Mouse (Mus musculus) stomach, embryonic 15.5 days (tissue): ENCODE results near the gene Pax5. TPM values are rescaled to one million over a fixed set of nuclear protein-coding genes. Genes with fewer than 3 reads are reported as not detected.

Experiments used
- ATAC-seq: fragments of 200-750 bp; cut with Nextera tagmentation; 2 replicates; pipeline ENCODE4 v1.8.0; 2017; ENCODE audit warnings: low read depth, moderate number of reproducible peaks, moderate TSS enrichment; ENCODE audit not compliant: insufficient read depth, low FRiP score
- H3K27ac ChIP-seq: fragments of 300-500 bp; sonication (generic); 2 replicates; pipeline ENCODE4 v1.5.1; 2015; ENCODE audit warnings: mild to moderate bottlenecking, inconsistent platforms
- H3K27me3 ChIP-seq: fragments of 300-500 bp; sonication (generic); replicated peaks from 2 replicates; pipeline ENCODE4 v1.6.1; 2015; ENCODE audit warnings: inconsistent platforms
- H3K36me3 ChIP-seq: fragments of 300-500 bp; sonication (generic); 2 replicates; pipeline ENCODE4 v1.6.1; 2015; ENCODE audit warnings: inconsistent platforms
- H3K4me1 ChIP-seq: fragments of 300-500 bp; sonication (generic); 2 replicates; pipeline ENCODE4 v1.6.1; 2015; ENCODE audit warnings: inconsistent platforms
- H3K4me2 ChIP-seq: fragments of 300-500 bp; sonication (generic); 2 replicates; pipeline ENCODE4 v1.6.1; 2015; ENCODE audit warnings: mild to moderate bottlenecking, inconsistent platforms
- H3K4me3 ChIP-seq: fragments of 300-500 bp; sonication (generic); replicated peaks from 2 replicates; pipeline ENCODE4 v1.5.1; 2015; ENCODE audit warnings: inconsistent platforms
- H3K9ac ChIP-seq: fragments of 300-500 bp; sonication (generic); 2 replicates; pipeline ENCODE4 v1.6.1; 2015; ENCODE audit warnings: inconsistent platforms
- H3K9me3 ChIP-seq: fragments of 300-500 bp; sonication (generic); 2 replicates; pipeline ENCODE4 v1.6.1; 2016; ENCODE audit warnings: inconsistent platforms
- WGBS: fragments of 180-500 bp; shearing (Covaris S2); methylation state at CpG from one replicate; pipeline ENCODE4 v1.1.7; 2015; 5-methylcytosine and 5-hydroxymethylcytosine counted together
- polyA plus RNA-seq: library from polyadenylated mRNA; unstranded; fragments of >200 nt; fragmentation: Nextera tagmentation; extraction: Ambion mirVana; gene quantifications from 2 replicates; pipeline ENCODE4 v1.2.1, GENCODE M21; 2015

Pax5 gene
- polyA plus RNA-seq, 1 experiment from 2014 or later, result 0.05 TPM

- no peak overlapping the region for H3K4me3 ChIP-seq
- H3K4me2 ChIP-seq, result no peak overlapping the region
- no peak overlapping the region for H3K9ac ChIP-seq
- no peak for ATAC-seq
- H3K4me1 ChIP-seq, result no peaks in the 10 kb centered on the region
- H3K36me3 ChIP-seq, result no peaks in the 10 kb centered on the region
- no peaks in the 10 kb centered on the region for H3K9me3 ChIP-seq
- 83% methylated on average over 3 of the region's 3 CpGs for WGBS
- no peak overlapping the region for H3K27ac ChIP-seq
- H3K27me3 ChIP-seq, result no peaks in the 10 kb centered on the region
Observed at GRCm38 (mm10) chr4:44612392-44612791, 97.9 kb downstream of the Pax5 start.

GRCm38 (mm10) chr4:44605453-44605852 lies 104.8 kb downstream of the Pax5 start:
- Histone ChIP-seq H3K9me3 (no peaks in the 10 kb centered on the region), H3K27me3 (no peaks in the 10 kb centered on the region), H3K4me3 (no peak overlapping the region), H3K36me3 (no peaks in the 10 kb centered on the region), H3K9ac (no peak overlapping the region), H3K4me1 (no peaks in the 10 kb centered on the region), H3K27ac (no peak overlapping the region), H3K4me2 (no peak overlapping the region)
- WGBS, result 70% methylated on average over 2 of the region's 2 CpGs
- ATAC-seq, result no peak

GRCm38 (mm10) chr4:44602257-44602801 lies 108.0 kb downstream of the Pax5 start:
- H3K4me2 ChIP-seq, result no peak overlapping the region
- no peak overlapping the region for H3K4me3 ChIP-seq
- no peaks in the 10 kb centered on the region for H3K9me3 ChIP-seq
- no peaks in the 10 kb centered on the region for H3K27me3 ChIP-seq
- ATAC-seq, result no peak
- WGBS, result 15% methylated on average over 5 of the region's 5 CpGs
- no peak overlapping the region for H3K27ac ChIP-seq
- H3K4me1 ChIP-seq, result no peaks in the 10 kb centered on the region
- no peak overlapping the region for H3K9ac ChIP-seq
- H3K36me3 ChIP-seq, result no peaks in the 10 kb centered on the region

- 59% methylated on average over 8 of the region's 8 CpGs for WGBS
- Histone ChIP-seq H3K9ac (no peak overlapping the region), H3K4me2 (no peak overlapping the region), H3K27me3 (no peaks in the 10 kb centered on the region), H3K36me3 (no peaks in the 10 kb centered on the region), H3K27ac (no peak overlapping the region), H3K4me3 (no peak overlapping the region), H3K9me3 (no peaks in the 10 kb centered on the region), H3K4me1 (no peaks in the 10 kb centered on the region)
- ATAC-seq, result no peak
Observed at GRCm38 (mm10) chr4:44601370-44601769, 108.9 kb downstream of the Pax5 start.

GRCm38 (mm10) chr4:44600875-44601274 lies 109.4 kb downstream of the Pax5 start:
- no peak for ATAC-seq
- no peaks in the 10 kb centered on the region for H3K27me3 ChIP-seq
- H3K27ac ChIP-seq, result no peak overlapping the region
- H3K9ac ChIP-seq, result no peak overlapping the region
- no peak overlapping the region for H3K4me2 ChIP-seq
- H3K36me3 ChIP-seq, result no peaks in the 10 kb centered on the region
- H3K9me3 ChIP-seq, result no peaks in the 10 kb centered on the region
- H3K4me3 ChIP-seq, result no peak overlapping the region
- no peaks in the 10 kb centered on the region for H3K4me1 ChIP-seq
- 52% methylated on average over 5 of the region's 5 CpGs for WGBS

- WGBS, result 77% methylated on average over 9 of the region's 9 CpGs
- Histone ChIP-seq H3K4me3 (no peak overlapping the region), H3K9me3 (no peaks in the 10 kb centered on the region)
Observed at GRCm38 (mm10) chr4:44597965-44598364, 112.3 kb downstream of the Pax5 start.

GRCm38 (mm10) chr4:44593091-44593490 lies 117.2 kb downstream of the Pax5 start:
- no peaks in the 10 kb centered on the region for H3K27me3 ChIP-seq
- H3K9me3 ChIP-seq, result no peaks in the 10 kb centered on the region
- H3K4me2 ChIP-seq, result no peak overlapping the region
- no peak overlapping the region for H3K4me3 ChIP-seq
- no peak for ATAC-seq
- 87% methylated on average over 2 of the region's 2 CpGs for WGBS
- no peak overlapping the region for H3K9ac ChIP-seq
- no peaks in the 10 kb centered on the region for H3K4me1 ChIP-seq
- H3K27ac ChIP-seq, result no peak overlapping the region
- H3K36me3 ChIP-seq, result no peaks in the 10 kb centered on the region

More at GRCm38 (mm10) chr4:44597965-44598364, 112.3 kb downstream of the Pax5 start:
- Histone ChIP-seq H3K4me2 (no peak overlapping the region), H3K9ac (no peak overlapping the region), H3K4me1 (no peaks in the 10 kb centered on the region), H3K27me3 (no peaks in the 10 kb centered on the region), H3K36me3 (no peaks in the 10 kb centered on the region), H3K27ac (no peak overlapping the region)
- no peak for ATAC-seq

- Histone ChIP-seq H3K9me3 (no peaks in the 10 kb centered on the region), H3K4me1 (no peaks in the 10 kb centered on the region), H3K27ac (no peak overlapping the region), H3K4me2 (no peak overlapping the region), H3K27me3 (no peaks in the 10 kb centered on the region), H3K36me3 (no peaks in the 10 kb centered on the region), H3K9ac (no peak overlapping the region), H3K4me3 (no peak overlapping the region)
- WGBS, result 80% methylated on average over 4 of the region's 4 CpGs
- no peak for ATAC-seq
Observed at GRCm38 (mm10) chr4:44582687-44583086, 127.6 kb downstream of the Pax5 start.

GRCm38 (mm10) chr4:44578591-44578990 lies 131.7 kb downstream of the Pax5 start:
- no peak for ATAC-seq
- Histone ChIP-seq H3K9ac (no peak overlapping the region), H3K36me3 (no peaks in the 10 kb centered on the region), H3K4me3 (no peak overlapping the region), H3K9me3 (no peaks in the 10 kb centered on the region), H3K27ac (no peak overlapping the region), H3K27me3 (no peaks in the 10 kb centered on the region), H3K4me2 (no peak overlapping the region), H3K4me1 (no peaks in the 10 kb centered on the region)
- 45% methylated on average over 5 of the region's 5 CpGs for WGBS

- Histone ChIP-seq H3K9ac (no peak overlapping the region), H3K9me3 (no peaks in the 10 kb centered on the region), H3K27ac (no peak overlapping the region), H3K27me3 (no peaks in the 10 kb centered on the region), H3K36me3 (no peaks in the 10 kb centered on the region), H3K4me1 (no peaks in the 10 kb centered on the region), H3K4me3 (no peak overlapping the region), H3K4me2 (no peak overlapping the region)
- no peak for ATAC-seq
- 50% methylated on average over 5 of the region's 5 CpGs for WGBS
Observed at GRCm38 (mm10) chr4:44577293-44577692, 133.0 kb downstream of the Pax5 start.

- Histone ChIP-seq H3K9ac (no peak overlapping the region), H3K36me3 (no peaks in the 10 kb centered on the region), H3K4me2 (no peak overlapping the region), H3K27ac (no peak overlapping the region), H3K4me3 (no peak overlapping the region), H3K4me1 (no peaks in the 10 kb centered on the region), H3K9me3 (no peaks in the 10 kb centered on the region), H3K27me3 (no peaks in the 10 kb centered on the region)
- WGBS, result 53% methylated on average over 5 of the region's 5 CpGs
- no peak for ATAC-seq
Observed at GRCm38 (mm10) chr4:44576786-44577185, 133.5 kb downstream of the Pax5 start.

GRCm38 (mm10) chr4:44573017-44573416 lies 137.3 kb downstream of the Pax5 start:
- Histone ChIP-seq H3K4me3 (no peak overlapping the region), H3K4me2 (no peak overlapping the region), H3K9ac (no peak overlapping the region), H3K27me3 (no peaks in the 10 kb centered on the region), H3K27ac (no peak overlapping the region), H3K9me3 (no peaks in the 10 kb centered on the region), H3K36me3 (no peaks in the 10 kb centered on the region), H3K4me1 (no peaks in the 10 kb centered on the region)
- no peak for ATAC-seq
- 78% methylated on average over 5 of the region's 5 CpGs for WGBS

GRCm38 (mm10) chr4:44572373-44572772 lies 137.9 kb downstream of the Pax5 start:
- 46% methylated on average over 5 of the region's 5 CpGs for WGBS
- no peak overlapping the region for H3K4me3 ChIP-seq
- H3K27me3 ChIP-seq, result no peaks in the 10 kb centered on the region
- H3K9ac ChIP-seq, result no peak overlapping the region
- H3K9me3 ChIP-seq, result no peaks in the 10 kb centered on the region
- H3K4me2 ChIP-seq, result no peak overlapping the region
- H3K4me1 ChIP-seq, result no peaks in the 10 kb centered on the region
- ATAC-seq, result no peak
- no peaks in the 10 kb centered on the region for H3K36me3 ChIP-seq
- H3K27ac ChIP-seq, result no peak overlapping the region
